Mouse (Mus musculus) layer of hippocampus, adult 2 months (tissue): ENCODE results near the gene Gm43517. TPM values are rescaled to one million over a fixed set of nuclear protein-coding genes. Genes with fewer than 3 reads are reported as not detected.

Experiments used
- DNase-seq, 2 experiments: peaks; one replicate each; pipeline ENCODE4 v3.0.0; 2022; ENCODE audit warnings: low spot score in 2 of 2
- H3K27ac ChIP-seq: fragments of 200-600 bp; 2 replicates; pipeline ENCODE4 v1.8.1; 2022
- H3K4me3 ChIP-seq: fragments of 200-600 bp; 2 replicates; pipeline ENCODE4 v1.8.1; 2022; ENCODE audit warnings: mild to moderate bottlenecking
- CTCF ChIP-seq: fragments of 200-600 bp; conservative IDR thresholded peaks from 2 replicates; pipeline ENCODE4 v1.8.1; 2022; ENCODE audit warnings: antibody characterized with exemption, mild to moderate bottlenecking, moderate library complexity
- long read RNA-seq, 2 experiments: library from polyadenylated mRNA; stranded (forward); transcript quantifications; one replicate each; pipeline ENCODE4 v2.0.0; 2021; ENCODE audit warnings: borderline mapping rate in 2 of 2
- total RNA-seq, 2 experiments: library from RNA; stranded (reverse); gene quantifications; 2 replicates each; pipeline ENCODE4 v1.2.3; 2021

The Gm43517 gene
- 10 to 100 TPM; 11.7 to 12.8 TPM for total RNA-seq
- long read RNA-seq, experiment 1 = 0 reads
- long read RNA-seq, experiment 2, partial matches to known transcripts = 3 of 7 reads
- long read RNA-seq, experiment 2, other reads (novel, unspliced or antisense) = 4 of 7 reads

DNA sequence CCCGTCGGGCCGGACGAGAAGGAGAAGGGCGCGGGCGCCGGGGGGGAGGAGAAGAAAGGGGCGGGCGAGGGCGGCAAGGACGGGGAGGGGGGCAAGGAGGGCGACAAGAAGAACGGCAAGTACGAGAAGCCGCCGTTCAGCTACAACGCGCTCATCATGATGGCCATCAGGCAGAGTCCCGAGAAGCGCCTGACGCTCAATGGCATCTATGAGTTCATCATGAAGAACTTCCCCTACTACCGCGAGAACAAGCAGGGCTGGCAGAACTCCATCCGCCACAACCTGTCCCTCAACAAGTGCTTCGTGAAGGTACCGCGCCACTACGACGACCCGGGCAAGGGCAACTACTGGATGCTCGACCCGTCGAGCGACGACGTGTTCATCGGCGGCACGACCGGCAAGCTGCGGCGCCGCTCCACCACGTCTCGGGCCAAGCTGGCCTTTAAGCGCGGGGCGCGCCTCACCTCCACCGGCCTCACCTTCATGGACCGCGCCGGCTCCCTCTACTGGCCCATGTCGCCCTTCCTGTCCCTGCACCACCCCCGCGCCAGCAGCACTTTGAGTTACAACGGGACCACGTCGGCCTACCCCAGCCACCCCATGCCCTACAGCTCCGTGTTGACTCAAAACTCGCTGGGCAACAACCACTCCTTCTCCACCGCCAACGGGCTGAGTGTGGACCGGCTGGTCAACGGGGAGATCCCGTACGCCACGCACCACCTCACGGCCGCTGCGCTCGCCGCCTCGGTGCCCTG lies at the start of gene Gm43517:
TSS of gene Gm43517 (plus strand) at position 299 of the 755 bp plus-strand sequence.
- H3K4me3 ChIP-seq = peak within 1 kb of the TSS; percentile 89
- peak within 1 kb of the TSS; percentile 100 for H3K27ac ChIP-seq
- peak; percentile 57 for TF ChIP-seq CTCF
- no peak for DNase-seq

DNA sequence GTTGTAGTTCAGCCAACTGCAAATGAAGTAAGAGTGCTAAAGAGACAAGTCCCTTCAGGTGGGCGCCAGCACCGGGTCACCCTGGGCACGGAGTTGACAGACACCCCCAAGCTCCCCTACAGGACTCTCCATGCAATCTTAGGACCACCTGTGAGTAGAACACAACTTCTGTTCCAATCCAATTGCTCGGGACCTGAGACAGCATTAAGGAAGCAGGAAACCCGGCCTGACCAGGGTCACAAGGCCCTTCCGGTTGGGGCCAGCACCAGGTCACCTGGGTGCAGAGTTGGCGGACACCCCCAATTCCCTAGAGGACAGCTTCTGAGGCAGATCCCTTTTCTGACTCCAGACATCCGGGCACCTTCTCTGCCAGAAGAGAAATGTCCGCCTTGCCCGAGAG lies 35.3 kb upstream of the Gm43517 start:
- Histone ChIP-seq H3K27ac (no peak overlapping the region), H3K4me3 (no peak overlapping the region)
- no peak for DNase-seq
- TF ChIP-seq CTCF = no peak

DNA sequence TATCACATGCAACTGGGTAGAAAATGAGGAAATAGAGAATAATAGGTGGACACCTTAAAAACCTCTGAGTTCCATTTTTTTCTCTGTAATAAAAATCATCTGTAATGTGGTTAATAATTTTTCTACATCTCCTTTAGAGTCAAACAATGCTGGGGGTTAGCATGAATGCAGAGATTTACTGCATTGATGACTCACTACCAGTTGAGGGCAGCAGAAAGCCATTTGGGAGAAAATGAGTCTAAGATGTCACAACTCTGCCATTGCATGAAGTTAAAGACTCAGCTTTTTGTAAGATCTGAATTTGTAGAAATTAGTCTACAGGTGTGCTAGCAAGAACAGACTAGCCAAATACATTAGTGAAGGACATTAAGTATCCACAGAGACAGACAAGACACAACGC lies 16.0 kb upstream of the Gm43517 start:
- peak; percentile 80 for TF ChIP-seq CTCF
- H3K27ac ChIP-seq = no peak overlapping the region
- no peak overlapping the region for H3K4me3 ChIP-seq
- DNase-seq = no peak

DNA sequence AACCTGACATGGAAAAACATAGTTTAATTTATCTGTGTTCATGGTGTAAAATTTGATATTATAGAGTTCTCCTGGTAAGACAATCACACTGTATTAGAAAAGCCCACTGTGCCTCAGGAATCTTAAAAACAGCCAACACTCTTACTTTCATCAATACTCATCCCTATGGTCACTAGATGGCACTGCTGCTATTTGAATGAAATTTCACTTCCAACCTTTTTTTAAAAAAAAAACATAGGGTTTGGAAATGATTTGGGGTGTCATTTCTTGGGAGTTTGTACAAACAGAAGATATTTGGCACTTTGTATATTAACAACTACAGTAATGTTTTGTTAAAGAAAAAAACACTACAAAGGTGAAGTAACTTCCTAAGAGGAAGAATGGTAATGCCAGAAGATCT lies 12.8 kb upstream of the Gm43517 start:
- Histone ChIP-seq H3K27ac (peak overlapping the region; percentile 100; the same call in 1 of the 2 replicates), H3K4me3 (no peak overlapping the region)
- peak; percentile 88 for TF ChIP-seq CTCF
- DNase-seq = peak in 1 of 2 experiments; percentile 64

DNA sequence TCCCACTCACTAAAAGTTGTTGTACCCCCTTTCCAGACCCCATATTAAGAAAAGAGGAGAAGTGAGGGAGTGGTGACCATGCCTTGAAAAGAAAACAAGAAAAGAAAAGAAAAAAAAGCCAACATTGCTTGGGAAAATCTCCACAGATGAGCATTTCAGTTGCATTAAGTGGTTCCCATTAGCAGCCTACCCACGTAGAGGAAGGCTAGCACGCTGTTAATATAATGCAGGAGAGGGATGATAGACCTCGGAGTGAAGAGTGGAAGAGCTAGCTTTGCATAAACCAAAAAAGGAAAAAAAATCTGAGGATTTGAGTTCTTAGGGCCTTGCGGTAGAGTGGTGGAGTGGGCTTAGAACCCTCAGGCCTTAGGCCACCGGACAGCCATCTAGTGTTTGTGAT lies 11.8 kb upstream of the Gm43517 start:
- TF ChIP-seq CTCF = no peak
- peak overlapping the region; percentile 100 for H3K27ac ChIP-seq
- DNase-seq = no peak
- no peak overlapping the region; the same call in 1 of the 2 replicates for H3K4me3 ChIP-seq

DNA sequence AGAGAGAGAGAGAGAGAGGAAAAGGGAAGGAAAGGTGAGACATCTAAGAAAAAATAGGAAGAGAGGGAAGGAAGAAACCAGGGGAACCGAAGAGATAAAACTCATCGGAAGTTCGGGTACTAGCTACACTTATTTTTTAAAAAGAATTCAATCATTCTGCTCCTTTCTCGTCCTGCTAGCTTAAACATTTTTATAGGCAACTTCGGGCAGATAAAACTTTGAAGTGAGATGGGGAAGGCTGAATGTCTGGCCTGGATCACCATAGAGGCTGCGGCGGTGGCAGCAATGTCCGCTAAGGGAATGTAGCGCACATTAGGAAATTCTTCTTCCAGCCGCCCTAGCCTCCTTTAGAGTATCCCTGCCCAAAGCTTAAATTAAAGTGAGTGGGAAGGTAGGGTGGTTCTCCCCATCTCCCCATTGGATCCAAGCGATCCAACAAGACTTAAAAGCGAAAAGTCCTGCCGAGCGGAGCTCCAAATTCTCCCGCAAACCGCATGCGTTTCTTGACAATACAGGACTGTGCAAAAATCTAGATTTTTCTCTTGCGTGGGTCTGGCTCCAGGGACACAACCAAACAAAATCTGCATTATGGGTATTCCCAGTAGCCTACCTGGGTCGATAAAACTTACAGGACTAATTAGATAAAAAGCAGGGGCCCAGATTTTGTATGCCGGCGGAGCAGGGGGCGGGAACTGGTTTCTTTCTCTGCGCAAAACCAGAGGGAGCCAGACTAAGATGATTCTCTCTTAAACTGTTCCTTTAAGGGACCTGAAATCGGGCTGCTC lies 11.0 kb upstream of the Gm43517 start:
- TF ChIP-seq CTCF = no peak
- no peak for DNase-seq
- Histone ChIP-seq H3K27ac (peak overlapping the region; percentile 100), H3K4me3 (peak overlapping the region; percentile 50)

DNA sequence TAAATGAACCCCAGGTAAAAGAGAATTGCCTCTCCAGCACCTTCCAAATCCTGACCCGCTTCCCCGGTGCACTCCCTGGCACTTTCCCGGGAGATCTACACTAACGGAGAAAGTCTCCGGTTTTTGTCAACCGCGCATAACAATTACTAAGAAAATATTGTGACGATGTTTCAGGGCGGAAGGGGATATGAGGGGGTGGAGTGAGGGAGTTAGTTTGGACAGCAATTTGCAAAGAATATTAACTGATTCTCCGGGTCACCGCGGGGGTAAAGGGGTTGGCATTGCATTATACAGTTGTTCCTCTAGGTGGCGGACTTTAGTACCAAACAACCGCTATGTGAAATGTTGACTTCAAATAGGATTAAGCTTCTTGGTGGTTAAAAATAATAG lies 10.4 kb upstream of the Gm43517 start:
- TF ChIP-seq CTCF = peak; percentile 89
- Histone ChIP-seq H3K4me3 (peak overlapping the region; percentile 50), H3K27ac (peak overlapping the region; percentile 100)
- DNase-seq = peak in 1 of 2 experiments; percentile 72

DNA sequence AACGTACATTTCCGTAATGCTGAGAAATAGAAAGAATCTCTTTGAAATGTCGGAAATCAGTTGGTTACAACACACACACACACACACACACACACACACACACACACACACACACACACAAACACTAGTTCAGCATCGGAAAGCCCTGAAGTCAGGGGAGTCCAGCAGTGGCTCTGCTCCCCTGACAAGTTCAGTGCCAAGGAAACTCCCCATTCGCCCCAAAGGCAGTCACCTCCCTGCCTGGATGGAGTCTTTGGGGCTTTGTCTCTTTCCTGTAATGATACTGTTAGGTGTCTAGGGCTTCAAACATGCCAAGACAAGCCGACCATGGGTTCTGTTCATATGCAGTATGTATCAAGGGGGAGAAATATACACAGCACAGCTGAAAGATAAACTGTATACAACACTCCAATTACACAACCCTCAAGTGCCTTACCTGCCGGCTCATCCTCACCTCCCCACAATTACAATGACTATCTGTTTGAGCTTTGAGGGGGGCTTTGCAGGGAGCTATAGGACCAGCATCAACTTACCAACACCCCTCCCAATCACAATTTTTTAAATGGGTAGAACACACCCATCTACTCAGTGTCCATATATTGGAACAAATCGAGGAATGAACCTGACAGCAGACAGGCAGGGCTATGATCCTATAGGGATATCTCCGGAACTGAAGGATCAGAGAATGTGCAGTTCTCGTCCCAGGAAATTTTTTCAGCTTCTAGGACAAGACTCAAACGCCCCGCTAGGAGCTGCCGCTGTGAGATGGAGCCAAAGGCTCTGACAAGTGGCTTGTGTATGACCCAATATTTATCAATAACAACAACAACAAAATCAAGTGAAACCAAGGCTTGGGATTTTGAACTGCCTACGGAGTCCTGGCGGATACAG lies 9.3 kb upstream of the Gm43517 start:
- TF ChIP-seq CTCF = peak; percentile 35
- peak in 1 of 2 experiments; percentile 22 for DNase-seq
- H3K4me3 ChIP-seq = peak overlapping the region; percentile 89
- peak overlapping the region; percentile 100 for H3K27ac ChIP-seq

DNA sequence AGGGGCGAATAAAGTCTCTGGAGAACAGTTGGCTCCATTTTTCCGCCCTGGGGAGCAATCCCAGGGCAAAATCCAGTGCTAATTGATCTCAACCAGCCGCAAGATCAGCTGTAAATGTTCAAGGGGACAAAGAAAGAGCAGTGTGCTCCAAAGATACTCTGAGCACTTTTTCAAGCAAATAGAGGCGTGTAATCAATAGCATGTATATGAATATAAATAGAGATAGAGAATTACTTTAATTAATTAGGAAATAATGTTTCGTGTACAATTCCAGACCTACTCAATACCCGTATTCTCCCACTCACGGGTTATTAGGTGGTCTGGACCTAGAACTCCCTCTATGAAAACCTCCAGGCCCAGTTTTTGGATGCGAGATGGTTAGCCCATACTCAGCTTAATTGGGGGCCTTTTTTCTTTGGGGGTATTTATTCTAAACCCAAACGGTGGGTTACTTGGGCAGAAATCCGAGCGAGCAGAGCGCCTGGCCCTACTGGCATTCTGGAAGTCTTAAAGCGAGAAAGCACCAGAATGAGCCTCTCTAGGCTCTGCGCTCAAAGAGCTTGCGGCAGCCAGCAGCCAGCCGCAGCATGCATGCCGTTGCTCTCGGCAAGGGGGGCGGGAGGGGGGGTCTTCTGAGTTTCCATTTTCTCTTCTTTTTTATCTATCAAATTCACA lies 8.5 kb upstream of the Gm43517 start:
- no peak; the same call in 1 of the 2 replicates for TF ChIP-seq CTCF
- Histone ChIP-seq H3K4me3 (peak overlapping the region; percentile 89), H3K27ac (peak overlapping the region; percentile 100)
- DNase-seq = peak in 1 of 2 experiments; percentile 25

DNA sequence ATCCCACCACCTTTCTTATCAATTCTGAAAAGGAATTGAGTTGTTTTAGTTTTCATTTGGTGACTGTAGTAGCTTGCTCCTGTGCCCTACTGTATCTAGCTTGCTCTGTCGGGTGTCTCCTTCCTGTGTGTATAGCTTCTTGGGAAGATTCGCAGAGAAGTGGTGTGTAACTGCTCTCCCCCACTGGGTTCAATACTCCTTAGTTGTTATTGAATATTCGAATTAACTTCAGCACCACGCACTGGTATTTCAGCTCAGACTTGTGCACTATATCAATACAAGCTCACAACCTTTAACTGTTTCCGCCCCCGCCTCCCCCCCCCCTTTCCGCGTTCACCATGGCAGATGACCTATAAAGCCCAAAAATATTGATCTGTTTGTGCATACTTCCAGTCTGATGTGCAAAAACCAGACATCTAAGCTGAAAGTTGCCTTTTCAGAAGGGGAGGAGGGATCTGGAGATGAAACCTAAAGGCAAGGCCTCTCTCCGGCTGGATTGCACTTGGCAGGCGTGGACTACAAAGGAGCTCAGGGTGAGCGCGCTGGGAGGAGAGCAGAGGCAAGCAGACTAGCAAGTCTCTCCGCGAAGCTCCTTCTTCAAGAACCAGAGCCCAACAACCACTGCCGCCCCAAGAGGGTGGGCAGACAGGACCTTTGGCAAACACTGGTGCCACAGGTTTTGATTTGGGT lies 7.5 kb upstream of the Gm43517 start:
- peak overlapping the region; percentile 100 for H3K27ac ChIP-seq
- TF ChIP-seq CTCF = no peak
- DNase-seq = peak in 1 of 2 experiments; percentile 53
- H3K4me3 ChIP-seq = peak overlapping the region; percentile 89

DNA sequence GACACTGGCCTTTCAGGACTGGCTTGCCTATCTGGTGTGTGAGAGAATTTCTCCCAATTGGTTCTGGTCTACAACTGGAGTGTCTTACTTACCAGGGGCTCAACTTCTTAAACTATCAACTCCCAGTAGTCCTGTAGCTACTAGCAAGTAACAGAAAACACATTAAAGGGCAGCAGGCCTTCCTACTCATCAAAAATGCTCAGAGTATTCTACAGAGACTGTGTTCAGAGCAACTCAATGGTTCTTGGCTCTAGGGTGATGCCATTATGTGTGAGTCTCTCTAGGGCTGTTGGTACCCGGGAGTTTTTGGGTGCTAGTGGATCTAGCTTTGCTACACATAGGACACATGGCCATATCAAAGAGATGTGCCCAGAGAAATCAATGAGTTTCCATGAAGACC lies 6.1 kb upstream of the Gm43517 start:
- H3K4me3 ChIP-seq = peak overlapping the region; percentile 89
- no peak for TF ChIP-seq CTCF
- DNase-seq = no peak
- peak overlapping the region; percentile 100 for H3K27ac ChIP-seq
